Mouse (Mus musculus): ENCODE results near the gene Lgr4.

Gene Lgr4

GRCm38 (mm10) chr2:109953048-109953717, 35.7 kb downstream of the Lgr4 start:
- DNase-seq = no peak

GRCm38 (mm10) chr2:109953893-109954292, 36.4 kb downstream of the Lgr4 start:
- DNase-seq = no peak

GRCm38 (mm10) chr2:109955060-109955459, 37.6 kb downstream of the Lgr4 start:
- DNase-seq = no peak

DNA sequence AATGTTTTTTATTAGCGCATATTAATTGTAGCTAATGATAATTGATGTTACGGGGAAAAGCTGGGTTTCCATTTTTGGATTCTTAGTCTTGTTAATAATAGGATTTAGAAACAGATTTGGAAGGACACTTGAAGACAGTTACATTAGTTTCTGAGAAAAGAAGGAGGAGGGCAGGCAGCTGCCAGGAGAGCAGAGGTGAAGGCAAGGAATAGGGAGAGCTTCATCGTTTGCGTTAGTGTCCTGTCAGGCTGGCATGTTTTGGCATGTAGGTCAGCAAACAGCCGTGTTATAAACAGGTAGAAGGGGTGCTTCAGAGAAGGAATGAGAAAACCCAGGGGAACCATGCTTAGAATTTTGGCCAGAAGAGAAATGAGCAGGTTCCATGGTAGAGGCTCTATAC, 38.5 kb downstream of the Lgr4 start:
- DNase-seq = no peak

GRCm38 (mm10) chr2:109956785-109957184, 39.3 kb downstream of the Lgr4 start:
- no peak for DNase-seq

DNA sequence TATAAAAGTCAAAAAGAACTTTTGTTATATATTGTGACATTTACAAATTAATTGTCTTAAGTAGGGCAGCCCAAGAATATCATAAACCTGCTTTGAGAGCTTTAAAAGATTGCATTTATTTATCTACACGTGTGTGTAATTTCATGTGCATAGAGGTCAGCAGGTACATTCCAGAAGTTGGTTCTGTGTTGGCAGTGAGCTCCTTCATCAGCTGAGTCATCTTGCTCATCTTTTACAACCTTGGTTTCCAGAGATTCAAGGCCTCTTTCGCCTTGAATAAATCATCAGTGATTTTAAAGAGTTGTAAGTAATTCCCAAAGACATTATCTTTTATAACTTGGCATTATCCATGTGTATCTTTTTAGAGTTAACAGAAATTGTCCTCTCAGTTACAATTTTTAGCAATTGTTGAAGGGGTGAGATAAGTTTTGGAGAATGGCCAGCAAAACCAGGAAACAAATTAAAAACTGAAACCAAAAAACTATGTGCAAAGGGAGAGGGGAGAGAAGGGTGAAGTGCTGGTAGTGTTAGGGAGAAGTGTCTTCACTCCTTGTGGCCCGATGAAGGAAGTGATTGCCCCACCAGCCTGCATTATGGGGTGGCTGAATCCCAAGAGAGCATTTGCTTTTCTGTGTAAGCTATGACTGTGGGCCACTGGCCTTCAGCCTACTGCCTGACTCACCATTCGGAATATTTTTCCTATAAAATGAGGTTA, 41.4 kb downstream of the Lgr4 start:
- no peak for DNase-seq

DNA sequence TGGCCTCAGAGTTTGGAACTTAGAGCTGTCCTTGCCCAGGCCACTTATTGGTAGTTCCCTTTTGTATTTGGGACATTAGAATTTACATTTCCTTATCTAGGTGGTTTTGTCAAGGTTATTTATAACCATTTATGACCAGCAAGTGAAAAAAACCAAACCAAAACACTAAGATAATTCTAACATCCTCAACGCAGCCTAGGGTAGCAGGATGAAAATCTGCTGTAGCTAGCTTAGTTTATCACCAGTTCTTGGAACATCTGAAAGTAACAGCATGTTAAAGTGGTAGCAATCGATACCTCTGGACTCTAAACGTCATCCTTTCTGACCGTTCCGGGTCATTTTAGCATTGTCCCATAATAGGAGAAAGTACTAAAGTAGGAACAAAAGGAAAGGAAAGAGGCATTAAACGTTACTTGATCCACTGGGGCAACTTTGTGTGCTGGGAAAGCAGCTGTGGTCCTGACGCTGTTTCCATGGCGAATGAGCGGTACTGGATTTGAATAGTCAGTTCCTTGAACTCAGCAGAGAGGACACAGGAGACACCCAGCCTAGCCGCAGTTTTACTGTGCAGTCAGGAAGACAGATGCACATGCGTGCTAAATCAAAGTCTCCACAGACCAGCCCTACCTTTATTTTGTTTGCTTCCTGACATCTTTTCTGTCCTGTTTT, 42.1 kb downstream of the Lgr4 start:
- DNase-seq = no peak

DNA sequence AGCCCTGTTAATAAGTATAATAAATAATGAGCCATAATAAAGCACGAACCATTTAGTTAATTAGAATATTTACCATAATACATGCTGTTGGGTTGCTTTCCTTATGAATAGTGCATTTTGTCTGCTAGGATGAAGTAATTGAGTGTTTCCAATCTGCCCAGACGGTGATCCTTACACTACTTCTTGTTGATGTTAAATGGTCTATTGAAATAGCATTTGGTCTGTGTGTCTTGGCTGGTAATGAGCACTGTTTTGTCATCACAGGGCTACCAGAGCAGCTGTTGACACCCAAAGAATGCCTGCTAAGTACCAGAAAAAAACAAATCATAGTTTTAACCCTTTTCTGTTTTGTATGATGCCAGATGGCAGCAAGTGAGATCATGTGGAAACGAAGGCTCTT, 42.8 kb downstream of the Lgr4 start:
- no peak for DNase-seq

DNA sequence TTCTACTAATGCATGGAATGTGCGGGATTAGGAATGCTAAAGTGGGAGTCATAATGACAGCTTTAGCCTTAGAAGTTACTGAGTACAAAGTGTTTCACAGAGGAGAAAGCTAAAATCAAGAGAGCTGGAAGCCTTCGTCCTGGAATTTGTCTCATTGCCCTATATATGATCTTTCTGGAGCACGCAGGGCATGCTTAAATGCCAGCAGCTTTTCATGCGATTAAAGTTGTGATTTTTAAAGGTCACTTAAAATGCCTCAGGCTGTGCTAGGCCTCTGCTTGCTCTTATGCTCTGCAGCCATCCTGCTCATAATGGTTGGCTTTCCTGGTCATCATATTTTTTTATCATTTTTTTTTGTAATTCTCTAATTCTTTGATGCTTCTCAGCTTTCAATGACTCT, 43.7 kb downstream of the Lgr4 start:
- no peak for DNase-seq

DNA sequence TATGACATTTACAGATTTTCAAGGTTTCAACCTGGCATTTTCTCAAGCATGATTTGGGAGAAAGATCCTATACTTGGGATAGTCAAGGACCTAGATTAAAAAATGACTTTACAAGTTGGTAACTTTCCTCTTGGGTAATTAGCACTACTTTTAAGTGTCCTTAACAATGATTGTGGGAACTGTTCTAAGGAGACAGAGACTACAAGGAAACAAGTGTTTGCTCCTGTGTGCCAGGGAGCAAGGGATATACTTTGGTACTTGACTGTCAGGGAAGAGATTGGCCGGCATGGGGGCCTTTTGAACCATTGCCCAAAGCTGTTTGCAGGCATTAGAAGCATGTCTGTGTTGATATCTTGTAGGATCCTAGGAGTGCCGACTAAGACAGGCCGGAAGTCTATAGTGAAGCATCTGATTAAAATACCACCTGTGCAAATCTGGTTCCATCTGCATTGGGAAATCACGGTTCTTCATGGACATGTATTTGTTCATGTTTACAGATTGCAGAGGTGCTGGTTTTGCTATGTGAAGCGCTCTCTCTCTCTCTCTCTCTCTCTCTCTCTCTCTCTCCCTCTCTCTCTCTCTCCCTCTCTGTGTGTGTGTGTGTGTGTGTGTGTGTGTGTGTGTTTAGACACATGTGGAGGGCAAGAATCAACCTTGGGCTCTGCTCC, 46.3 kb downstream of the Lgr4 start:
- no peak for DNase-seq

DNA sequence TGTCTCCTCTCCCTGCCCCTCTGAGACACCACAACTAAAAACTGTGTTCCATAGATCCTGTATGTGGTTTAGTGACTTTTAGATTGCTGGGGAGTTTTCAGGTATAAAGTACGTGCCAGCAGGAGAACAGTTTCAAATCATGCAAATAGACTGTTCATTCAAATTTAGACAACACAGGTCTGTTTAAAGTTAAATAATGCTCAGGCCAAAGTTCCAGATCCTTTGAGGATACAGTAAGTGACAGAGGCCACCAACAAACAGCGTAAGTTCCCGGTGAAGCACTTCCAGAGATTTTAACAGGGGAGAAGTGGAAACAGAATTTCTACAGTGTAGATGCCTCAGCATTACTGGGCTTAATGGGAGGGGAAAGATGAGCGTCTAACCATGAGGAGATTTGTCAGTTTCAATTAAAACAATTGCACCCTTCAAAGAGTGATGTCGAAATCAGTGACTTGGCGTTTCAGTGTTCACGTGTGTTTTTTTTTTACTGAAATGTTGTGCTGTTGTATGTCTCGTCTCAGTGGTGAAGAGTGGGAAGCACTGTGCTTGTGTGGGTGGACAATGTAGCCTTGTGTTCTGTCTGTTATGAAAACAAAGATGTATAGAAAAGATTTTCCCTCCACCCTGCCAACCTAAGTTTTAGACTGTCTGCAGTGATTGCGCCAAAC, 48.4 kb downstream of the Lgr4 start:
- no peak for DNase-seq

GRCm38 (mm10) chr2:109966863-109967262, 49.4 kb downstream of the Lgr4 start:
- no peak for DNase-seq

DNA sequence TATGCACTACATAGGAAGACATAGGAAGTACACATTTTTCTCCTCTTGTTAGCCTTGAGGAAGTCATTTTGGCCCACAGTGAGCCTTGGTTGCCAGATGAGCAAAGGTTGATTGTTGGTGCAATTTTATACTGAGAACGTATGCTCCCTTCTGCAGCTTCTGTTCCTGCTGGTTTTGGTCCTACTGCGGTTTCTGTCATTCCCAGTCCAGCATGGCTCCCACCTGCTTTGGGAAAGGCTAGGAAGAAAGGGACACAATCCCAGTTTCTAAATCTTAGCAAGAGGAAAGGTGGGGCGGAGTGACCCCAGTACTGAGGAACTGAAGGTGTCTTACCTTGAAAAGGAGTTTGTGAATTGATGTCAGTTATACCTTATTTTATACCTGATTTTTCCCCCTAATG, 51.9 kb downstream of the Lgr4 start:
- DNase-seq = no peak

- no peak for DNase-seq
Observed at GRCm38 (mm10) chr2:109969926-109970532, 52.6 kb downstream of the Lgr4 start.

DNA sequence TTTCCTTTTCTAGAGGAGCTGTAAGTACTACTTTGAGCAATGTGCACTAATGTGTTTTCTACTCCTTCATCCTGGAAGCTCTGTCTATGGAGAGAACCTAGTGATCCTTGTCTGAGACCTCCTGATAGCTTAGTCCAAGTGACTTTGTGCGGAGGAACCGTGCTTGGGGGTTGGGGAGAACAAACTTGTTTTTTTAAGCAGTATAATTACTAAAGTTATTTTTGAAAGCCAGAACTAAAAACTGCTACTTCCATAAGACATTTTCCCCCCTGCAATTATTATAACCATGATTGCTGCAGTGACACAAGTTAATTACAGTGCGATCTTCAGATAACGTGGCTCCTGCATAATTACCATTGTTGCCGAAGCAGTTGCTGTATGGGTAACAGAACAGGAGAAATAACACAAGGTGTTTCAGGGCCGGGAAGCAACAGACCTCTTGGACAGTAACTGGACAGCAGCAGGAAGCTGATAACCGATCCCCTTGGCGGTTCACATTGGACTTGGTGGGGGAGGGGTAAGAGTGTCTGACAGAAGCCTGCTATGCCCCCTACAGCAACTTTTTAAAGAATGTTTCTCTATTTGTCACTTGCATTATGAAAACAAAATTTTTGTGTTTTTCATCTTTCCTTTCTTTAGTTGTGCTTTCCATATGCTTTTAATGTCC, 53.4 kb downstream of the Lgr4 start:
- no peak for DNase-seq

GRCm38 (mm10) chr2:109972310-109972709, 54.9 kb downstream of the Lgr4 start:
- no peak for DNase-seq

GRCm38 (mm10) chr2:109972922-109973321, 55.5 kb downstream of the Lgr4 start:
- DNase-seq = no peak

DNA sequence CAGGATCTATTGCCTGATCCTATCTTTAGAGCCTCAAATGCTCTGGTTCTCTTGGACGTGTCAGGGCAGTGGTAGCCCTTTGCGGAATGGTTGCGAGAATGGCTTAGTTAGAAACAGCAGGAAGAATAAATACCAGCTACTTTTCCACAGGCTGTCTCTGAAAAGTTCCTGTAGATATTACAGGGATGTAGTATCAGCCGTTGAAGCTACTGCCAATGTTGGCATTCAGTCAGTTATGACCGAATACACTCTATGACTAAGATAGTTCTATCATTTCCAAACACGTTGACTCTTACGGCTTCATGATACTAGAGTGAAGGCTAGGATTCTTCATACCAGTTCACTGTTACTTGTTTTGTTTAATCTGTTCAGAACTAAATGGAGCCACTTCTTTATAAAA, 57.4 kb downstream of the Lgr4 start:
- DNase-seq = no peak

- no peak for DNase-seq
Observed at GRCm38 (mm10) chr2:109976181-109976580, 58.7 kb downstream of the Lgr4 start.

- no peak for DNase-seq
Observed at GRCm38 (mm10) chr2:109977322-109977721, 59.9 kb downstream of the Lgr4 start.

DNA sequence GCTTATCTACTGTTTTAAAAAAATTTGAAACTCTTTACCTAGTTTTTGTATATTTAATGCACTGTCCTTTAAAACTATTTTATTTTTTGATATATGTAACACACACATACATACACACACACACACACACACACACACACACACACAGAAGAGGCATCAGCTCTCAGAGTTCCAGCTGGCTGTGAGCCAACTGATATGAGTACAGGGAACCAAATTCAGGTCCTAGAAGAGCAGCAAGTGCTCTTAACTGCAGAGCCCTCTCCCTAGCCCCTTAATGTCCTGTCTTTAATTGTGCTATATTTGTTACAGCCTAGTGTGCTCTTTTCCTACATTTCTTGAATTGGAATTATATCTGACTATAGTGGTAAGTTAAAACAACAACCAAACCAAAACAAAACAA, 61.8 kb downstream of the Lgr4 start:
- no peak for DNase-seq

DNA sequence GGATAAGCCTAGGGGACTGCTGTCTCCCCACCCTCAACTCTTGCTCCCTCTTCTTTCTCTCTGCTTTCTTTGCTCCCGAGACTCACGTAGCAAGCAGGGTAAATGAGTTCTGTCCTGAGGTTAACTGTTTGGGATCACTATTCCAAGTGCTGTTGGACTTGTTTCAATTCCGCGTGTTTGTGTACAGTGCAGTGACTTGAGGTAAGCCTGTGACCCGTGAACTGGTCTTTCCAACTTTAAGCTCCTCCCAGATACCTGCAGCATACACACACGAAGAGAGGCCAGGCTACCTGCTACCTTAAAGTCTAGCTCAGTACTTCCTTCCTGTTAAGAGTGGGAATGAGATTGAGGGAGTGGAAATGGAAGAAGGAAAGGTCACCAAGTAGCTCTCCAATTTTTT, 66.0 kb downstream of the Lgr4 start:
- no peak for DNase-seq

Data from right cerebral cortex, postnatal 14 days (tissue).